Mouse (Mus musculus) lung, postnatal 4 days (tissue): Measurements from ENCODE around the gene Smagp.

Source experiments
- DNase-seq, 2 experiments: peaks; one replicate each; pipeline ENCODE4 v3.0.0; 2021

Smagp gene

GRCm38 (mm10) chr15:100588297-100588696 is 48.4 kb downstream of the Smagp start:
- DNase-seq, result no peak

- no peak for DNase-seq
These were observed 49.6 kb downstream of the Smagp start for GRCm38 (mm10) chr15:100587166-100587565.

- no peak for DNase-seq
These were observed 50.8 kb downstream of the Smagp start for GRCm38 (mm10) chr15:100585931-100586330.

GRCm38 (mm10) chr15:100580108-100580507 is 56.6 kb downstream of the Smagp start:
- no peak for DNase-seq

GRCm38 (mm10) chr15:100577972-100578371 is 58.8 kb downstream of the Smagp start:
- no peak for DNase-seq

- no peak for DNase-seq
These were observed 59.9 kb downstream of the Smagp start for GRCm38 (mm10) chr15:100576810-100577209.

- no peak for DNase-seq
These were observed 60.3 kb downstream of the Smagp start for GRCm38 (mm10) chr15:100576392-100576791.

- no peak for DNase-seq
These were observed 61.4 kb downstream of the Smagp start for GRCm38 (mm10) chr15:100575366-100575765.

GRCm38 (mm10) chr15:100574378-100574777 is 62.4 kb downstream of the Smagp start:
- DNase-seq, result peak in 1 of 2 experiments; percentile 38

- peak in 1 of 2 experiments; percentile 43 for DNase-seq
These were observed 62.8 kb downstream of the Smagp start for GRCm38 (mm10) chr15:100573946-100574345.
